Mouse (Mus musculus): ENCODE data around the gene Ptk7. TPM values are rescaled to one million over a fixed set of nuclear protein-coding genes. Genes with fewer than 3 reads are reported as not detected.

Ptk7 gene
- polyA plus RNA-seq, 1 experiment: 38.7 TPM

DNA sequence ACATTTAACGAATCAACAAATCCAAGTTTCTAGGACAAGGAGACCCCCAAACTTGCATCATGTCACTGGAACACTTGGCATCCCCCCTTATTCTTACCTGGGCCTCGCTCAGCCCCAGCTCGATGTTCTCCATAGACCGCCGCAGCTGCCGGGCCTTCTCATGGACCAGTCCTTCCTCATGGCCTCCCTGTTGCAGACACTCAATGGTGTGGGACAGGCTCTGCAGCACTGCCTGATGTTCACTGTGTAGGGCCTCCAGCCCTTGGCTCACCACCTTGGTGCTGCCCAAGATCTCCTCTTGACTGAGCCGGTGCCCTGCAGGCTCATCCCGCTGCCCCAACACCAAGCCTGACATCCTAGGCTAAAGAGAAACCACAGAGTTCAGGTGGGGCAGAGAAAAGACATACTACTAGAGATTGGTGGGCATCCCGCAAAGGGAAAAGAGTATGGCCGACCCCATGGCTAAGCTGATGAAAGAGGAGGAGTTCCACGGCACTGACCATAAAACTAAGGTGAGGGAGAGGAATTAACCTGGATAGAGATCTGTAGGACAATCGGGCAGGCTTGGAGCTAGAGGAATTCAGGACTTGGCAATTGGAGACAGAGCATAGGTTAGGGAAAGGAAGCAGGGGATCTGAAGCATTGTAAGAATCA lies 15.0 kb upstream of the Ptk7 start:
- DNase-seq (ENCODE audit: low read depth): no peak
- TF ChIP-seq CTCF (IDR thresholded peaks at IDR 0.05; ENCODE audit: borderline replicate concordance, extremely low read depth, insufficient read depth, insufficient read length) (no peak), POLR2A (IDR thresholded peaks at IDR 0.05; ENCODE audit: borderline replicate concordance, extremely low read depth, insufficient read depth, insufficient read length, poor library complexity, severe bottlenecking) (no peak)

DNA sequence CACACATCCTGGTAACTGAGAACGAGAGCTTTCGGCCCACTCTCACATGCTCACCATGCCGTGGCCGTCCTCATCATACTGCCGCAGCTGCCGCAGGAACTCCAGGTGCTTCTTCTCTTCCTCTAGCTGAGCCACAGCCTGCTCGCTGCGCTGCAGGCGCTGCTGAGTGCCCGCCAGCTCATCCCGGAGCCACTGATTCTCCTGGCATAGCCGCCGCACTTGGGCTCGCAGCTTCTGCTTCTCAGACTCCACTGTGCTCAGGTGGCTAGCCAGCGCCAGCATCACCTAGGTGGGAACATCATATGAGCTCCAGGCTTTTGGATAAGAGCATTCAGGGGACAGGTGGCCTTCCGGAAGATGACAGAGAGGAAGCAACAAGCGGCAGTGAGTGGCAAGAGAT lies 12.8 kb upstream of the Ptk7 start:
- no peak for TF ChIP-seq CTCF (IDR thresholded peaks at IDR 0.05; ENCODE audit: borderline replicate concordance, extremely low read depth, insufficient read depth, insufficient read length)
- TF ChIP-seq POLR2A (IDR thresholded peaks at IDR 0.05; ENCODE audit: borderline replicate concordance, extremely low read depth, insufficient read depth, insufficient read length, poor library complexity, severe bottlenecking): no peak
- DNase-seq (ENCODE audit: low read depth): no peak

DNA sequence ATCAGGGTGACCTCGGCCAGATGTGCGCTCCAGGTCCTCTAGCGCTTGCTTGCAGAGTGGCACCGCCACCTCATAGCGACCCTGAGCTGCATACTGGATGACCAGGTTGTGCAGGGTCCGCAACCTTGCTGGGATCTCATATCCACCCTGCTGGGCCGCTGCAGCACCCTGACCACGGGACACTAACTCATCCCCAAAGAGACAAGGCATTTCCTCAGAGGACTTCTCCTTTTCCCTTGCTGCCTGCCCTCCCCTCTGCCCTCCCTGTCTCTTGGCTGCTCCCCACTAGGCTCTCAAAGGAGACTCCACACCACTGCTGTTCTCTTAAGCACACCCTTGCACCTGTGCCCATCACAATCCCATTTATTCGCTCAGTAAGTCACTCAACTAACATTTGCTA lies 10.6 kb upstream of the Ptk7 start:
- no peak for DNase-seq (ENCODE audit: low read depth)
- TF ChIP-seq CTCF (IDR thresholded peaks at IDR 0.05; ENCODE audit: borderline replicate concordance, extremely low read depth, insufficient read depth, insufficient read length): no peak
- no peak for TF ChIP-seq POLR2A (IDR thresholded peaks at IDR 0.05; ENCODE audit: borderline replicate concordance, extremely low read depth, insufficient read depth, insufficient read length, poor library complexity, severe bottlenecking)

DNA sequence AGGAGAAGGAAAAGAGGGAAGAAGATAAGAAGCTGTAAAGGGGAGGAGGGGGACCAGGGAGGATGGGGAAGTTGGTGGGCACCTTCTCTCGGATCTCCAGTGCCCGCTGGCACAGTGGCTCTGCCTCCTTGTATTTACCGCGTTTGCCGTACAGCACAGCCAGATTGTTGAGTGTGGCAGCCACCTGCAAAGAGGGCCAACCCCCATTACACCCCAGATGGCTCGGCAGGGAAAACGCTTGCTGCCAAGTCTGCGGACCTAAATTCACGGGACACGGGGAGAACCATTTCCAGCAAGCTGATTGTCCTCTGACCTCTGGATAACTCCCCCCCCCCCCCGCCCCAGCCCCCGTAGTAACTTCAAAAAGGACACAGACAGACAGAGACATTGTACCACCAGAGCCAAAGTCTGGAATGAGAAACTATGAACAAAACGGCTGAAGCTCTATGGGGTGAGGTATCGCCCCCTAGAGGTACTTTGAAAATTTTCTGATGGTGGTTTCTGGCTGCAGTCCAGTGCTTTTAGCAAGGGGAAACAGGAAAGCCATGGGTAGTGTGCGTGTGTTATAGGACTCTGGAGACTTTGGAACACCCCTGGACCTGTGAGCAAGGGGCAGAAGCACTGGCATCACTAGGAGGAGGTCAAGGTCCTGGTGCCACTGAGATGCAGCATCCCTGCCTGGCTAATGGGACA lies 7.7 kb upstream of the Ptk7 start:
- TF ChIP-seq POLR2A (IDR thresholded peaks at IDR 0.05; ENCODE audit: borderline replicate concordance, extremely low read depth, insufficient read depth, insufficient read length, poor library complexity, severe bottlenecking): no peak
- peak; percentile 80 for TF ChIP-seq CTCF (IDR thresholded peaks at IDR 0.05; ENCODE audit: borderline replicate concordance, extremely low read depth, insufficient read depth, insufficient read length)
- peak; percentile 89 for DNase-seq (ENCODE audit: low read depth)

DNA sequence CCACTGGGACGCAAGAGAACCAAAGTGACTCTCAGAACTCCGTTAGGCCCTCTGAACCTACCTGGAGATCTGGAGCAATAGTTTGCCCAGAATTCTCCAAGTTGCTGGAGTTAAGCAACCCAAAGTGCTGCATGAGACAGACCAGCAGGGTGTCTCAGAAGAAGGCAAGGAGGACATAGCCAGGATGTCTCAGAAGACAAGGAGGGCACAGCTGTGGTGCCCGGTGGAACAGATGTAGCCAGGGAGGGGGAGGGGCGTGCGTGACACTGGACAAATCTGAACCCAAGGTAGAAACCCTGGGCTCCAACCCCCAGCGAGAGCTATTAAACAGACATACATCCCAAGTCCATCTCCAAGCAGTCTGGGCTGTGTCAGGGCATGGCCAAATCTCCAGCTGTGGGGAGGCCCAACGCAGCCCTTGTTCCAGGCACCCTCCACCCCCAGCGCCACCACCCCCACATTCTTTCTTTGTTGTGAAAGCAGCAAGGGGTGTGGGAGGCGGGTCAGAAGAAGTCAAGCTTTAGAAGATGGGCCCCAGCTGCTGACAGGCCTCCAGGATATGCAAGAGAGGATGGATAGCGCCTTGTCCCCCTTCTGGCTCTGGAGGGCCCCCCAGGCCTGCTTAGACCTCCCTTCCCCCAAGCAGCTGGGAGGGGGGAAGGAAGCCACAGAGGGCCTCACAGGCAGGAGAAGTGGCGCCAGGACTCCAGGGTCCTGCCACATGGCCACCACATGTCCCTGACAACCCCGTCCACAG lies 559 bp upstream of the Ptk7 start:
- peak; percentile 41 for DNase-seq (ENCODE audit: low read depth)
- TF ChIP-seq CTCF (IDR thresholded peaks at IDR 0.05; ENCODE audit: borderline replicate concordance, extremely low read depth, insufficient read depth, insufficient read length) (no peak), POLR2A (IDR thresholded peaks at IDR 0.05; ENCODE audit: borderline replicate concordance, extremely low read depth, insufficient read depth, insufficient read length, poor library complexity, severe bottlenecking) (no peak)

DNA sequence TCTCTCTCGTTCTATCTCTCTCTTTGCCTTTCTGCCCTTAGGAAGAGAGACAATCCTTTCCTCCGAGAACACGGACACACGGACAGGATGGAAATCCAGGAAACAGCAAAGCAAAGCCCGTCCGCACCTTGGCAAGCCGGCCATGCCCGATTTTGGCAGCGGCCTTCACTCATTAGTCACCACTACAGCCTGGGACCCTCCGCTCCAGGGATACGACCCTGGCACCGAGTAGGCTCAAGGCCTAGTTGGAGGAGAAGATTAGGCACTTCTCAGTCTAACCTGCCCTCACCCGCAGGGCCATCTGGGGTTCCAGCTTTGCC lies 873 bp downstream of the Ptk7 start:
- TF ChIP-seq POLR2A (IDR thresholded peaks at IDR 0.05; ENCODE audit: borderline replicate concordance, extremely low read depth, insufficient read depth, insufficient read length, poor library complexity, severe bottlenecking): no peak
- no peak for TF ChIP-seq CTCF (IDR thresholded peaks at IDR 0.05; ENCODE audit: borderline replicate concordance, extremely low read depth, insufficient read depth, insufficient read length)
- DNase-seq (ENCODE audit: low read depth): peak; percentile 68

DNA sequence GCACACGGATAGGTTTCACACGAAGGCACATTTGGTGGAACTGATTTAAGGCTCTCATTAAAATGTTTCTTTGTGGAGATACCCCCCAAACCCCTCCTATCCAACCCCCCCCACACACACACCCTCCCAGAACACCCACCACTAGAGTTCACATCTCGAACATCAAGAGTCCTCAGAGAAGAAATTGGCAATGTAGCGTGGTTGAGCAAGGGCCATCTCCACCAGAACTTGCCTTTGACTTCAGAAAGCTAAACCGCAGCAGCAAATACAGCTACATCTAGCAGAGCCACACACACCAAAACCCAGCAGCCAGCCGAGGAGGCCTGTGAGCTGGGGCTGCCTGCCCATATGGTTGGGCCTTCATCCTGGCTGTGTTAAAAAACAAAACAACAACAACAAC lies 1.9 kb downstream of the Ptk7 start:
- no peak for TF ChIP-seq CTCF (IDR thresholded peaks at IDR 0.05; ENCODE audit: borderline replicate concordance, extremely low read depth, insufficient read depth, insufficient read length)
- no peak for TF ChIP-seq POLR2A (IDR thresholded peaks at IDR 0.05; ENCODE audit: borderline replicate concordance, extremely low read depth, insufficient read depth, insufficient read length, poor library complexity, severe bottlenecking)
- DNase-seq (ENCODE audit: low read depth): no peak

DNA sequence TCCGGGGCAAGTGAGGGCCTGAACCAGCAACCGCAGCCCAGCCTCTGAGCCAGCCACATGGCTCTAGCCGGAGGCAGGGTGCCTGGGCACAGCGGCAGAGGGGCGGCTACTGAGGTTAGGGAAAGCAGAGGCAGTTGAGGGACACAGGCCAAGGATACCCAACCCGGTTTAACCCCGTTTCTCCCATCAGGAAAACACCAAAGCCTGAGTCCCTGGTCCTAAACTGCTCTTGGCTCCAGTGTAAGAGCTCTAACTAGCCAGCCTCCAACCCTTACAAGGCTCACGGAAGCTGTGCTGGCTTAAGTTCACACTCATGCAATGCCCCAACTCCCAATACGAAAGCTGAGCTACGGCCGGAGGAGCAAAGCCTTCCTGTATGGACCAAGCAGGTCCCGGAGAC lies 4.7 kb downstream of the Ptk7 start:
- no peak for TF ChIP-seq POLR2A (IDR thresholded peaks at IDR 0.05; ENCODE audit: borderline replicate concordance, extremely low read depth, insufficient read depth, insufficient read length, poor library complexity, severe bottlenecking)
- TF ChIP-seq CTCF (IDR thresholded peaks at IDR 0.05; ENCODE audit: borderline replicate concordance, extremely low read depth, insufficient read depth, insufficient read length): no peak
- DNase-seq (ENCODE audit: low read depth): no peak

DNA sequence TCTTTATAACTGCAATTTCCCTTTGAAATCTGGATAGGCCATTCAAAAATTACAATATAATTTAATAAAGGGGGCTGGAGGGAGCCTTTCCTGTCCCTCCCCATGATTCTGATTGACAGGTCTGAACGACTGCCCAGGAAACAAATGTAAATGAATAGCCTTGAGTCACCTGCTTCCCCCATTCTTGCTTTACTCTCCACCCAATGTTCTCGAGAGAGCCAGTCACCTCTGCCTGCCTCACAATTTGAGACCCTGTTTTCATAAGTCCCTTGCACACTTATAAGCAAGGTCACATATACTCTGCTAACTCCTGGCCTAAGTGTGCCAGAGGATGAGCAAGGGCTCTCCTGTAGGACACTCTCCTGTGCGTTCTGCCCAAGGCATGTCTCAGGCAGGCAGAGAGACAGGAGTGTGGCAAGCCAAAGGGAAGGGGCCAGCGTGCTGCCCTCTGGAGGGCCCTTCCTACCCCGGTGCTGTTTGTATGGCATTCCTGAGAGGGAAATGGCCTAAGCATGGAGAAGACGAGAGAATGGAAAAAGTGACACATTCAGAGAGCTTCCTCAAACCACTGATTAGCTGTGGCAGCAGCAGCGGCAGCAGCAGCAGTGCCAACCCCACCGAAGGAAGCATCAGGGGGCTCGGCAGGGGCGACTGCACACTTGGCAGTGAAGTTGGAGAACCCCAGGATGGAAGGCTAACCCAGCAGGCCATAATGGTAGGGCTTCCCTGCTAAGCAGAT lies 5.3 kb downstream of the Ptk7 start:
- peak; percentile 45 for DNase-seq (ENCODE audit: low read depth)

DNA sequence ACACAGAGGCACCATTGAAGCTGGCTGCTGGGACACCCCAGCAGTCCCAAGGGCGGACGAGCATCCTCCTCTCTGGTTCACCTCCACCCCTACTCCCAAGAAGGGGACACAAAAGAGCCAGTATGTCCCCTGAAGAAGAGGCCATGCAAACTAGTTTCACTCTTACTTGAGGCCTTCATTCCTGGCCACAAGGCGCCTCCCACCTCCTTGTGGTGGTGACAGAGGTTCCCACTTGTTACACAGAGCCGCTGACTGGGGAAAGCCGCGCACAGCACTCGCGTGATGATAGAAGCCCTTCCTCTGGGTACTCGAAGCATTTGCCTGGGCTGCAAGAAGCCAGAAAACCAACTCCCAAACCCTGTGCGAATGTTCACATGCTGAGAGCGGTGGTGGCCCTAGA lies 7.0 kb downstream of the Ptk7 start:
- TF ChIP-seq CTCF (IDR thresholded peaks at IDR 0.05; ENCODE audit: borderline replicate concordance, extremely low read depth, insufficient read depth, insufficient read length) (no peak), POLR2A (IDR thresholded peaks at IDR 0.05; ENCODE audit: borderline replicate concordance, extremely low read depth, insufficient read depth, insufficient read length, poor library complexity, severe bottlenecking) (no peak)
- DNase-seq (ENCODE audit: low read depth): no peak

More for the DNA sequence above, 5.3 kb downstream of the Ptk7 start:
- no peak for TF ChIP-seq POLR2A (IDR thresholded peaks at IDR 0.05; ENCODE audit: borderline replicate concordance, extremely low read depth, insufficient read depth, insufficient read length, poor library complexity, severe bottlenecking)
- 0 out of 2 replicates have a peak, but pooled peaks have one; percentile 1 for TF ChIP-seq CTCF (IDR thresholded peaks at IDR 0.05; ENCODE audit: borderline replicate concordance, extremely low read depth, insufficient read depth, insufficient read length)

DNA sequence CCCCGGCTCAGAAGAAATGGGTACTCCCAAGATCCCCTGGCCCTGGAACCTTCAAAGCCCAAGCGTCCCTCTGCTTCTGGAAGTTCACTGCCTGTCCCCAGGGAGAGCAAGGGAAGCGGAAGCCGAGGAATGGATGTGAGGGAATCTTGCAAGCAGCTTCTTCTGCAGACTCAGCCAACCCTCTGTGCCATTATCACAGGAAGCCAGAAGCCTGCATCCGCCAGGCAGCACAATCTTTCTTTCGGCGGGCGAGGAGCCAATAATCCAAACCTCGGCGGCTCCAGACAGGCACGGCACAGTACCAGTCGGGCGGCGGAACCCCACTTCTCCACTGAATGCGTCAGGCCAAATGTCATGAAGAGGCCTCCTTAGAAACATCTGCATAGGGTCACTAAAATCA lies 8.0 kb downstream of the Ptk7 start:
- peak; percentile 74 for DNase-seq (ENCODE audit: low read depth)
- TF ChIP-seq CTCF (IDR thresholded peaks at IDR 0.05; ENCODE audit: borderline replicate concordance, extremely low read depth, insufficient read depth, insufficient read length) (no peak), POLR2A (IDR thresholded peaks at IDR 0.05; ENCODE audit: borderline replicate concordance, extremely low read depth, insufficient read depth, insufficient read length, poor library complexity, severe bottlenecking) (no peak)
